Mouse (Mus musculus) kidney, adult 2 months (tissue): ENCODE data around the gene Tcf23.

Experiments used
- CTCF ChIP-seq: fragments of 200-500 bp; conservative IDR thresholded peaks from 2 replicates; pipeline ENCODE4 v1.5.1; 2011; ENCODE audit warnings: low read depth, mild to moderate bottlenecking, control low read depth, low read length, moderate library complexity, mixed read lengths; ENCODE audit not compliant: insufficient read depth, insufficient read length
- POLR2A ChIP-seq: fragments of 200-500 bp; IDR thresholded peaks from one replicate; pipeline ENCODE4 v1.6.1; 2011; ENCODE audit warnings: low read depth, low read length, control low read depth

- TF ChIP-seq CTCF: no peak
- no peak for TF ChIP-seq POLR2A
Observed at GRCm38 (mm10) chr5:30919831-30920614, 48.4 kb upstream of the Tcf23 start.
